Mouse (Mus musculus) ES-CJ7 (cell line): ENCODE results near the gene Thap2.

Source experiments
- DNase-seq: peaks from one replicate; pipeline ENCODE4 v3.0.0; 2011; ENCODE audit warnings: low read depth, low spot score

Thap2 gene

GRCm38 (mm10) chr10:115354553-115354952 is 29.7 kb downstream of the Thap2 start:
- DNase-seq, result peak; percentile 53

DNA sequence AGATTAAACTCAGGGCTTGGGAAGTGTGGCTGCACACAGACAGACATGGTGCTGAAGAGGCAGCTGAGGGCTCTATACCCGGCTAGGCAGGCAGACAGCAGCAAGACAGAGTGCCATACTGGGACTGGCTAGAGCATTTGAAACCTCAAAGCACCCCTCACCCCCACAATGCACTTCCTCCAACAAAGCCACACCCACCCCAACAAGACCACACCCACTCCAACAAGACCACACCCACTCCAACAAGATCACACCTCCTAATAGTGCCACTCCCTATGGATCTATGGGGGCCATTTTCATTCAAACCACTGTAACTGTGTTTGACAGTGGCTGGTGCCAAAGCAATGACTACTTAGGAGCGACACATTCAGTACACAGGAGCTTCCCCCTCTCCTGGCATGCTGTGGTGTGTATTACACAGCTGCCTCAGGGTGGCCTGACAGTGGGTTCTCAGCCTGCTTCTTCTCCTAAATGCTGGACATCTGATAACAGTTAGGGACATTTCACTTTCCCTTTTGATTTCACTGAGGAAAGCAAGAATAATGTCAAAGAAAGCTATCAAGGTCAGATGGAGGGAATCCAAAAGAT is 33.3 kb downstream of the Thap2 start:
- DNase-seq, result peak; percentile 82

DNA sequence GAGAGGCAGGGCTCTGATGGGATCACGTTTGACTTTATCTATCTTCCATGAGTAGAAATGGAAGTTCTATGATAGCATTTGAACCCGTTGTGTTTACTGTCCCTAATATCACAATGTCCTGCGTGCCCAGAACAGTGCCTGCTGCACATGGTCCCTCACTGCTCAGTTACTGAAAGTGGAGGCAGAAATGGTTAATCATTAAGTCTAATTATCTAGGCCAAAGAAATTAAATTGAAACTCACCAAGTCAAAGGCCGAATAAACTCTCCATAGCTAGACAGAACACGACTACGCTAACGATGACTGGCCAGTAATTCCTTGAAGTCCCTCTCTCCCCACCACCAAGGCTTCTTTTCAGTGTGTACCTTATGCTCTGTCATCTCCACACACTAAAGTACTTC is 34.7 kb downstream of the Thap2 start:
- DNase-seq, result no peak

DNA sequence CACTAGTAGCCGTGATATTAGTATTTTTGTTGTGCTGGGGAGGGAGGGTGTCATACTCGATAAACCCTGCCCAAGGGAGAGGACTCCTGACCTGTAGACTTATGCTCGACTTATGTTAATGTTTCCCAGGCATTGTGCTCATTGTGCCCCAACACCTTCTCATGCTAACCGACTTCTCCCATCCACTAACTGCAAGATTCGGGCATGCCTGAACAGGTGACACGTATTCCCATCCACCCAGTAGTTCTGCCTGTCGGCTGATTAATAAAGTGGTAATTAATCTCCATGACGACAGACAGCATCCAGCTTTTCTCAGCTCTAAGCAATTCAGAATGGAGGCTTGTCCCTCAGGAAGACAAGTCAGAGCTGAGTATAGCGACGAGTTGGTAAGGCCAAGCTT is 35.2 kb downstream of the Thap2 start:
- DNase-seq, result no peak

DNA sequence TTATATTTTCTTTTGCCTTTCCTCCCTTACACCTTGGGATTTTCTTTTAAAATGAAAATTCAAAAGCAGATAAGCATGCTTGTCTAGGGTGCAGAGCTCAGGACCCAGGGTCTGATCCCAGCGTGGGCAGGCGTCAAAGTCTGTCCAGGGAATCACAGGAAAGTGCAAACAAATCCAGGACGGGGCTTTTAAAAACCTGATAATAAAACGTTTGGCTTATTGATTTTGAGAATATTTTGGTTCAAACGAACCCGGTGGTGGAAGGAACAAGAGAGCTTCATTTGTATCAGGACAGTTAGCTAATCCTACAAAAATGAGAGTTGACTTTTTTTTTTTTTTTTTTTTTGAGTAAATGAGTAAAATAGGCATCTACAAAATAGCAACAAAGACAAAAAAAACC is 36.1 kb downstream of the Thap2 start:
- DNase-seq, result no peak

- DNase-seq, result no peak
Measured at GRCm38 (mm10) chr10:115346444-115346843, 37.8 kb downstream of the Thap2 start.

- no peak for DNase-seq
Measured at GRCm38 (mm10) chr10:115342771-115343425, 41.3 kb downstream of the Thap2 start.

GRCm38 (mm10) chr10:115339820-115340328 is 44.4 kb downstream of the Thap2 start:
- DNase-seq, result no peak

DNA sequence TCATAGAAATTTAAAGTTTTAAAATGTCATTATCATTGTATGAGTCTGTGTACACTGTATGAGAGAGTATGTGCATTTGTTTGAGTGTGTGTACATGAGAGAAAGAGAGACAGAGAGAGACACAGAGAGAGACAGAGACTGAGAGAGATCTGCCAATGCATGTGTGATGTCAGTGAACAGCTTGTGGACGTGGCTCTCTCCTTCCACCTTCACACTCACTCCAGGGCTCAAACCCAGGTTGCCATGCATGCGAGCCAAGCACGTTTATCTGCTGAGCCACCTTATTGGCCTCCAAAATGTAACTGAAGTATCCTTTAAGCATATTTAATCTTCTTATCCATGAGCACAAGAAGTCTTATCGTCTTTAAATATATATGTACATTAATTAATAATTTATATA is 47.3 kb downstream of the Thap2 start:
- DNase-seq, result no peak

GRCm38 (mm10) chr10:115333528-115333927 is 50.7 kb downstream of the Thap2 start:
- DNase-seq, result no peak

GRCm38 (mm10) chr10:115332997-115333396 is 51.2 kb downstream of the Thap2 start:
- no peak for DNase-seq

- DNase-seq, result no peak
Measured at GRCm38 (mm10) chr10:115332420-115332952, 51.8 kb downstream of the Thap2 start.

DNA sequence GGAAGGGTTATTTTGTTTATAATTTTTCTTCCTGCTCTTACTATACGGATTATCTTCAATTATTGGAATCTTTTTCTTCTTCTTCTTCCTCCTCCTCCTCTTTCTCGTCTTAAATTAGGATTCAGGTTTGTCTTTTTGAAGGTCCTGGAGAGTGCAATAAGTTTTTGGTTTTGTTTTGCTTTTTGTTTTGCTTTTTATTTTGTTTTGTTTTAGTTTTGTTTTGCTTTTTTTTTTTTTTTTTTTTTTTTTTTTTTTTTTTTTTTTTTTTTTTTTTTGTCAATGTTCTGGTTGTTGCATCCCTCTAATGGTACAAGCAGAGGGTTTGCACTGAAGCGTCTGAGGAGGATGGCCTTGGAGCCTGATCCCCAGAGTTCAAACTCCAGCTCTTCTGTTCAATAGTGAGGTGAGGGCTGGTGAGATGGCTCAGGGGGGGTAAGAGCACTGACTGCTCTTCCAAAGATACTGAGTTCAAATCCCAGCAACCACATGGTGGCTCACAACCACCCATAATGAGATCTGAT is 55.2 kb downstream of the Thap2 start:
- no peak for DNase-seq

DNA sequence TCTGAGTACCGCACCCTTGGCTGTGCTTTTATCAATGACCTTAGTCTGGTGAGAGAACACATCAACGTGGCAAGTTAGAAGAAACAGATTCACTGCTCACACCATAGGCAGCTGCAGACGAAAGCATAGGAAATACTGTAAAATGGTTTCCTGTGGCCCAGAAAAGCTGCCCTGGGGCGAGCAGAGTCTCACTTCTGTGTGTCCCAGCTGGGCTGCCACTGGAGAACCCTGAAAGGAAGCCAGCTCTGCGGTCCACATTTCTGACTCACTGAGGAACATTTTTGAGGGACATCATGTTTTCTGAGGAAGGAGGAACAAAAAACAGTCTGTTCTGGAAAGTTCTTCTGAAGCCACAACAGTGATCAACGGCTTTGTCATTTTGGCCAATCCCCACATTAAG is 55.7 kb downstream of the Thap2 start:
- DNase-seq, result no peak

- peak; percentile 77 for DNase-seq
Measured at GRCm38 (mm10) chr10:115323295-115323694, 60.9 kb downstream of the Thap2 start.

DNA sequence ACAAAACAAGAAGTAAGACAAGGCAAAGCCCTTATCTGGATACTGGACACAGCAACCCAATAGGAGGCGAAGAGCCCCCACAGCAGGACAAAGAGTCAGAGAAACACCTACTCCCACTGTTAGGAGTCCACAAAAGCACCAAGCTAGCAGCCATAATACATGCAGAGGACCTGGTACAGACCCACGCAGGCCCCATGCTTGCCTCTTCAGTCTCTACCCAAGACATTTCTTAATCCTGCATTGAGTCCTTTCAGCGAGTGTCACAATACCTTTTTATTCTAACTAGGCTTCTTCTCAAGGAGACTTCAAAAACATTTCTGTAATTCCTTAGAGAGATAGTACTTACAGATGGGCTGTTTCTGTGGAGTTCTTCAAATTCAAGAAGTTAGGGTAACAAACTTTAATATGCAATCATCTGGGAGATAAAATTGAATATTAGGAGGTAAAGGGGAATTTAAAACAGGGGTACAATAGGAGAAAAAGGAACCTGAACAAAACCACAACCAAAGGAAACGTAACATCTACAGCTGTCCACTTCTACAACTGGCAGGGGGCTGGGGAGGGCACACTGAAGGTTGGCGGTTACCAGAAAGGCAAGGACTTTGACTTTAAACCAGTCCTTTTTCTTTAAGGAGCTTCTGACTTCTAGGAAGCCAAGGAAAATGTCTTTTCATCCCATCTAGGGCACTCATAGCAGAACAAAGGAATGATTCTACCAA is 62.8 kb downstream of the Thap2 start:
- no peak for DNase-seq
